Mouse (Mus musculus): ENCODE results near the gene Atp1b2. TPM values are rescaled to one million over a fixed set of nuclear protein-coding genes. Genes with fewer than 3 reads are reported as not detected.

Atp1b2 gene
- polyA plus RNA-seq, 1 experiment from 2014 or later = 76.7 TPM

DNA sequence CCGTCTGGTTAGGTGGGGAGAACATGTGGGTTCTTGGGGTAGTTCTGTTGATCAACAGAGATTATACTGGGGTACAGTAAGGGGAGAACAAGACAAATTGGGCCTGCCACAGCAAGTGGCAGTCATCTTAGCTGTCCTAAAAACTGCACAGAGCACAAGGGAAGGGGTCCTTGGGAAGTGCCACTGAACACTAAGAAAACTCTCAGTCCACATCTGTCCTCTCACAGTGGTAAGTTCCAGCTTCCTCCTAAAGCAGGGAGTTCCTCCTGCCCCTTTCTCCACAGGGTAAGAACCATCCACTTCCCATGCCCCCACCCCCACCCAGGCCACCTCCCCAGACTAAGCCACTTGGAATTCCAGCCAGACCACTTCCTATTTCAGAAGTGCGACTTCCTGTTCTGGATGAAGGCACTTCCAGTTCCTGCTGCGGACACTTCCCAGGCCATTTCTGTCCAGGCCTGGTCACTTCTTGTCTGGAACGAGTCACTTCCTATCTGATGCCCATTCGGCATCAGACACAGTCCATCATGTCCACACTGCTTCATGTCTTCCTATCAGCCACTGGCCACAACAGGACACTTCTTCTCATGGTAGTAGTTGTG, 51.1 kb downstream of the Atp1b2 start:
- Histone ChIP-seq H3K4me3 (replicated peaks) (no peak overlapping the region), H3K27ac (replicated peaks) (peak overlapping the region; percentile 33), H3K4me2 (no peak overlapping the region), H3K9ac (replicated peaks) (no peak overlapping the region), H3K36me3 (peaks cover 2% of the 10 kb centered on the region), H3K4me1 (peaks cover 73% of the 10 kb centered on the region), H3K9me3 (replicated peaks) (no peaks in the 10 kb centered on the region), H3K27me3 (replicated peaks) (no peaks in the 10 kb centered on the region)
- 87% methylated on average over 5 of the region's 5 CpGs for WGBS
- ATAC-seq (ENCODE audit: low FRiP score) = no peak

DNA sequence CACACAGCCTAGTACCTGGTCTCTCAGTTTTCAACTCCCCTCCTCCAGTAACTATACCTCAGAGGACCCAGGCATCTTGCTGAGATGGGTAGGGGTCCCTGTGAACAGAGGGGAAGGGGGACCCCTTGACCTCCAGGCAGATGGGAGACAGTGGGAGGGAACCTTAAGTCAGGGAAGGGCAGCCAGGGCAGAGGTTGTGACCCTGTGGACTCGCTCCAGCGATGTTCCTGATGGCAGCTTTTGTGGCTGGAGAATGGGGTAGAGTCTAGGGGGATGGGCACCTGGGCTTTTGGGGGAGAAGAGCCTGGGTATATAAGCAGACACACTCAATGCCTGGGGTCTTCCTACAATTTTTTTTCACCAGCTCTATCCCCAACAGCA, 52.4 kb downstream of the Atp1b2 start:
- Histone ChIP-seq H3K27ac (replicated peaks) (peak overlapping the region; percentile 85), H3K27me3 (replicated peaks) (no peaks in the 10 kb centered on the region), H3K4me3 (replicated peaks) (peak overlapping the region; percentile 16; the same call in 1 of the 2 replicates), H3K4me1 (peaks cover 73% of the 10 kb centered on the region), H3K9ac (replicated peaks) (peak overlapping the region; percentile 23; the same call in 1 of the 2 replicates), H3K9me3 (replicated peaks) (no peaks in the 10 kb centered on the region), H3K4me2 (peak overlapping the region; percentile 49), H3K36me3 (peaks cover 2% of the 10 kb centered on the region)
- WGBS = 0% methylated on average over 2 of the region's 2 CpGs
- no peak; the same call in 1 of the 2 replicates for ATAC-seq (ENCODE audit: low FRiP score)

DNA sequence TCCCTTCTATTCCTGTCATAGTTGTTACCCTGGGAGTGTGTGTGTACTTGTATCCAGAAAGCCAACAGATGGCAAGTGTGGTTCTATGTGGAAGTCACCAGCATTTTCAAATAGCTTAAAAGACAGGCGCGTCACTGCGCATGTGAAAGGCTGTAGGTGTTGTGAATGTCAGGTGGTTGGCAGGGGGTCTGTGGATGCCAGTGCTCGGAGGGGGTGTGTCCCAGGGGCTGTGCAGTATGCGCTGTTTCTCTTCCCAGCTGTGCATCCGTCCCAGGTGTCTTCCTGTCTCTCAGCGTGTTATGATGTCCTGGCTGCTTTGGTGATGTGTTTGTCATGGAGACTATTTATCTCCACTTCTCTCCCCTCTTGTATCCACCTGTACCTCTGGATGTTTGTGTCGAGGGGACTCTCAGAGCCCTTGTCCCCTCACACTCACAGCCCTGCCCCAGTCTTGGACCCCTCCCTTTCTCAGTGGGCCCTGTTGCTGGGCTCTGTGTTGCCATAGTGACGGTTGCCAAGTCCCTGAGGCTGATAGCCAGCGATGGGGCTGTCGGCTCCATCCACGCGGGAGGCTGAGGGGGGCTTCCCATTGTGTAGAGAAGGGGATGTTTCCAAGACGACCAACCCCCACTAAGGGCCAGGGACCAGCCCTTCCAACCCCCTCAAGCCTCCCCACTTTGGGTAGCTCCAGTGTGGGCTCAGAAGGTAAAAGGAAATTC, 53.0 kb downstream of the Atp1b2 start:
- Histone ChIP-seq H3K4me3 (replicated peaks) (peak overlapping the region; percentile 16; the same call in 1 of the 2 replicates), H3K27me3 (replicated peaks) (no peaks in the 10 kb centered on the region), H3K4me1 (peaks cover 73% of the 10 kb centered on the region), H3K9me3 (replicated peaks) (no peaks in the 10 kb centered on the region), H3K4me2 (peak overlapping the region; percentile 49), H3K27ac (replicated peaks) (peak overlapping the region; percentile 85), H3K36me3 (peaks cover 2% of the 10 kb centered on the region), H3K9ac (replicated peaks) (peak overlapping the region; percentile 23; the same call in 1 of the 2 replicates)
- WGBS = 11% methylated on average over 14 of the region's 14 CpGs
- peak; percentile 73 for ATAC-seq (ENCODE audit: low FRiP score)

DNA sequence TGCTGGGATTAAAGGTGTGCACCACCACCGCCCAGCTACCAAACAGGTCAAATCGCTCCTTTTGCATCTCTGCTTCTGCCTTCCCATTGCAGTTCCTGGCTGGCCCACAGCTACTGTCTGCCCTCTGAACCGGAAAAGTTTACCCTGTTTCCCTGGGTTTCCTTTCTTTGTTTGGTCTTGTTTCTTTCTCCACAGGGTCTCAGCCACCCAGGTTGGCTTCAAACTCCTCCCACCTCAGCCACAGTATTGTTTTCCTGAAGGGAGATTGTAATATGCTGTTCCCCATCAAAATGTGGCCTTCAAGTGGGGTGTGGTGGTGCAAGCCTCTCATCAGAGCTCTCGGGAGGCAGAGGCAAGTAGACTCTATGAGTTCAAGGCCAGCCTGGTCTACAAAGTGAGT, 54.4 kb downstream of the Atp1b2 start:
- H3K4me3 ChIP-seq (replicated peaks) = no peak overlapping the region
- no peaks in the 10 kb centered on the region for H3K9me3 ChIP-seq (replicated peaks)
- peaks cover 2% of the 10 kb centered on the region for H3K36me3 ChIP-seq
- WGBS = 59% methylated on average over 4 of the region's 4 CpGs
- H3K9ac ChIP-seq (replicated peaks) = no peak overlapping the region
- peaks cover 73% of the 10 kb centered on the region for H3K4me1 ChIP-seq
- H3K27ac ChIP-seq (replicated peaks) = no peak overlapping the region
- no peak overlapping the region for H3K4me2 ChIP-seq
- ATAC-seq (ENCODE audit: low FRiP score) = no peak
- no peaks in the 10 kb centered on the region for H3K27me3 ChIP-seq (replicated peaks)

MicroRNAs encoded within 50 kb of the gene (microRNA counts, 519-probe panel; counts per million panel counts)
- 2,296 counts per million, percentile 51 among the panel's probes with 10 or more counts for microRNA mmu-miR-467f

Small RNAs within 50 kb of the gene (microRNA-seq; reads per million reads assigned to microRNA genes)
- gene Mir467f = not detected

Other genes with a start within 250 kb of the Atp1b2 start
- 70.6 and 76.1 TPM in 2 replicates for gene Chd3, start 236.5 kb downstream of the Atp1b2 start, polyA plus RNA-seq (2015; fragmentation: Nextera tagmentation; extraction: Ambion mirVana)
- gene Naa38, start 210.5 kb downstream of the Atp1b2 start, polyA plus RNA-seq (2015; fragmentation: Nextera tagmentation; extraction: Ambion mirVana) = 130 and 132 TPM in 2 replicates
- gene Cyb5d1, start 210.3 kb downstream of the Atp1b2 start, polyA plus RNA-seq (2015; fragmentation: Nextera tagmentation; extraction: Ambion mirVana) = 29.7 and 31.5 TPM in 2 replicates
- 6.2 and 9.1 TPM in 2 replicates for gene Tmem88, start 207.7 kb downstream of the Atp1b2 start, polyA plus RNA-seq (2015; fragmentation: Nextera tagmentation; extraction: Ambion mirVana)
- 29.4 and 32.6 TPM in 2 replicates for gene Kdm6b, start 192.3 kb downstream of the Atp1b2 start, polyA plus RNA-seq (2015; fragmentation: Nextera tagmentation; extraction: Ambion mirVana)
- 3.1 and 3.5 TPM in 2 replicates for gene Dnah2, start 56.8 kb downstream of the Atp1b2 start, polyA plus RNA-seq (2015; fragmentation: Nextera tagmentation; extraction: Ambion mirVana)
- gene Efnb3, start 45.7 kb downstream of the Atp1b2 start, polyA plus RNA-seq (2015; fragmentation: Nextera tagmentation; extraction: Ambion mirVana) = 113 and 126 TPM in 2 replicates
- 18.1 and 18.8 TPM in 2 replicates for gene Wrap53, start 25.7 kb downstream of the Atp1b2 start, polyA plus RNA-seq (2015; fragmentation: Nextera tagmentation; extraction: Ambion mirVana)
- gene Trp53, start 25.6 kb downstream of the Atp1b2 start, polyA plus RNA-seq (2015; fragmentation: Nextera tagmentation; extraction: Ambion mirVana) = 51.8 and 85.1 TPM in 2 replicates
- not detected in 2 replicates for gene Shbg, start 12.0 kb upstream of the Atp1b2 start, polyA plus RNA-seq (2015; fragmentation: Nextera tagmentation; extraction: Ambion mirVana)
- gene Sat2, start 16.1 kb upstream of the Atp1b2 start, polyA plus RNA-seq (2015; fragmentation: Nextera tagmentation; extraction: Ambion mirVana) = 22.0 and 24.7 TPM in 2 replicates
- 32.5 and 38.7 TPM in 2 replicates for gene Fxr2, start 27.0 kb upstream of the Atp1b2 start, polyA plus RNA-seq (2015; fragmentation: Nextera tagmentation; extraction: Ambion mirVana)
- gene Sox15, start 49.4 kb upstream of the Atp1b2 start, polyA plus RNA-seq (2015; fragmentation: Nextera tagmentation; extraction: Ambion mirVana) = not detected in 2 replicates
- gene Mpdu1, start 56.7 kb upstream of the Atp1b2 start, polyA plus RNA-seq (2015; fragmentation: Nextera tagmentation; extraction: Ambion mirVana) = 95.1 and 101 TPM in 2 replicates
- 9.0 and 13.0 TPM in 2 replicates for gene Cd68, start 60.2 kb upstream of the Atp1b2 start, polyA plus RNA-seq (2015; fragmentation: Nextera tagmentation; extraction: Ambion mirVana)
- gene Eif4a1, start 66.5 kb upstream of the Atp1b2 start, polyA plus RNA-seq (2015; fragmentation: Nextera tagmentation; extraction: Ambion mirVana) = 437 and 477 TPM in 2 replicates
- 90.8 and 109 TPM in 2 replicates for gene Senp3, start 76.1 kb upstream of the Atp1b2 start, polyA plus RNA-seq (2015; fragmentation: Nextera tagmentation; extraction: Ambion mirVana)
- 0.19 and 0.43 TPM in 2 replicates for gene Tnfsf13, start 79.8 kb upstream of the Atp1b2 start, polyA plus RNA-seq (2015; fragmentation: Nextera tagmentation; extraction: Ambion mirVana)
- gene Tnfsf12, start 89.9 kb upstream of the Atp1b2 start, polyA plus RNA-seq (2015; fragmentation: Nextera tagmentation; extraction: Ambion mirVana) = 4.1 and 5.3 TPM in 2 replicates
- 1.8 and 2.3 TPM in 2 replicates for gene Tnfsfm13, start 90.2 kb upstream of the Atp1b2 start, polyA plus RNA-seq (2015; fragmentation: Nextera tagmentation; extraction: Ambion mirVana)
- 13.2 and 18.7 TPM in 2 replicates for gene Polr2a, start 152.7 kb upstream of the Atp1b2 start, polyA plus RNA-seq (2015; fragmentation: Nextera tagmentation; extraction: Ambion mirVana)
- 0.19 TPM in 1 of 2 replicates, not detected in the other for gene Slc35g3, start 156.0 kb upstream of the Atp1b2 start, polyA plus RNA-seq (2015; fragmentation: Nextera tagmentation; extraction: Ambion mirVana)
- gene Zbtb4, start 160.0 kb upstream of the Atp1b2 start, polyA plus RNA-seq (2015; fragmentation: Nextera tagmentation; extraction: Ambion mirVana) = 4.7 and 5.3 TPM in 2 replicates
- gene Chrnb1, start 190.0 kb upstream of the Atp1b2 start, polyA plus RNA-seq (2015; fragmentation: Nextera tagmentation; extraction: Ambion mirVana) = 2.1 and 3.0 TPM in 2 replicates
- gene Fgf11, start 195.9 kb upstream of the Atp1b2 start, polyA plus RNA-seq (2015; fragmentation: Nextera tagmentation; extraction: Ambion mirVana) = 8.5 and 8.7 TPM in 2 replicates
- 1.1 and 4.2 TPM in 2 replicates for gene Tmem102, start 199.7 kb upstream of the Atp1b2 start, polyA plus RNA-seq (2015; fragmentation: Nextera tagmentation; extraction: Ambion mirVana)
- gene Gm39566, start 209.4 kb upstream of the Atp1b2 start, polyA plus RNA-seq (2015; fragmentation: Nextera tagmentation; extraction: Ambion mirVana) = not detected in 2 replicates
- not detected in 2 replicates for gene Spem2, start 212.5 kb upstream of the Atp1b2 start, polyA plus RNA-seq (2015; fragmentation: Nextera tagmentation; extraction: Ambion mirVana)
- 0.29 and 0.34 TPM in 2 replicates for gene Spem1, start 216.2 kb upstream of the Atp1b2 start, polyA plus RNA-seq (2015; fragmentation: Nextera tagmentation; extraction: Ambion mirVana)
- gene Nlgn2, start 231.8 kb upstream of the Atp1b2 start, polyA plus RNA-seq (2015; fragmentation: Nextera tagmentation; extraction: Ambion mirVana) = 19.4 and 21.4 TPM in 2 replicates
- 368 and 430 TPM in 2 replicates for gene Tmem256, start 232.6 kb upstream of the Atp1b2 start, polyA plus RNA-seq (2015; fragmentation: Nextera tagmentation; extraction: Ambion mirVana)
- 44.3 and 53.1 TPM in 2 replicates for gene Plscr3, start 240.4 kb upstream of the Atp1b2 start, polyA plus RNA-seq (2015; fragmentation: Nextera tagmentation; extraction: Ambion mirVana)

Measured in neural tube, embryonic 15.5 days (tissue).